Mouse (Mus musculus) liver, embryonic 16.5 days (tissue): ENCODE results near the gene S100pbp. TPM values are rescaled to one million over a fixed set of nuclear protein-coding genes. Genes with fewer than 3 reads are reported as not detected.

Source experiments
- ATAC-seq: fragments of 200-750 bp; cut with Nextera tagmentation; 2 replicates; pipeline ENCODE4 v1.8.0; 2017; ENCODE audit warnings: low read depth, mild to moderate bottlenecking, moderate number of reproducible peaks, moderate library complexity
- H3K27ac ChIP-seq: fragments of 300-500 bp; sonication (generic); 2 replicates; pipeline ENCODE4 v1.5.1; 2014; ENCODE audit warnings: mild to moderate bottlenecking, low read length
- H3K27me3 ChIP-seq: fragments of 300-500 bp; sonication (generic); 2 replicates; pipeline ENCODE4 v1.6.1; 2014; ENCODE audit warnings: low read depth, low read length, mixed read lengths; ENCODE audit not compliant: control insufficient read depth, insufficient read depth
- H3K36me3 ChIP-seq: fragments of 300-500 bp; sonication (generic); 2 replicates; pipeline ENCODE4 v1.6.1; 2014; ENCODE audit warnings: mild to moderate bottlenecking; ENCODE audit not compliant: control insufficient read depth, insufficient read depth
- H3K4me1 ChIP-seq: fragments of 300-500 bp; sonication (generic); 2 replicates; pipeline ENCODE4 v1.6.1; 2014; ENCODE audit warnings: low read depth, low read length, mixed read lengths; ENCODE audit not compliant: control insufficient read depth
- H3K4me2 ChIP-seq: fragments of 300-500 bp; sonication (generic); 2 replicates; pipeline ENCODE4 v1.6.1; 2014; ENCODE audit warnings: low read depth, low read length, mixed read lengths
- H3K4me3 ChIP-seq: fragments of 300-500 bp; sonication (generic); 2 replicates; pipeline ENCODE4 v1.5.1; 2014; ENCODE audit warnings: low read depth, mild to moderate bottlenecking, low read length
- H3K9ac ChIP-seq: fragments of 300-500 bp; sonication (generic); 2 replicates; pipeline ENCODE4 v1.6.1; 2014; ENCODE audit warnings: low read depth, low read length
- H3K9me3 ChIP-seq: fragments of 300-500 bp; sonication (generic); replicated peaks from 2 replicates; pipeline ENCODE4 v1.6.1; 2016; ENCODE audit warnings: low read length; ENCODE audit not compliant: control insufficient read depth
- WGBS: fragments of 180-500 bp; shearing (Covaris S2); extraction: QIAGEN DNeasy Blood & Tissue Kit; methylation state at CpG from one replicate; pipeline ENCODE4 v1.1.7; 2014; ENCODE audit not compliant: insufficient replicate concordance; 5-methylcytosine and 5-hydroxymethylcytosine counted together
- polyA plus RNA-seq: library from polyadenylated mRNA; unstranded; fragments of >200 nt; fragmentation: Nextera tagmentation; extraction: Ambion mirVana; gene quantifications from 2 replicates; pipeline ENCODE4 v1.2.1, GENCODE M21; 2015

Gene S100pbp
- polyA plus RNA-seq, 1 experiment from 2014 or later = 6.1 TPM

- H3K4me2 ChIP-seq = no peak overlapping the region
- 69% methylated on average over 4 of the region's 4 CpGs for WGBS
- no peak overlapping the region for H3K9ac ChIP-seq
- no peaks in the 10 kb centered on the region for H3K27me3 ChIP-seq
- no peaks in the 10 kb centered on the region for H3K9me3 ChIP-seq
- ATAC-seq = no peak
- peaks cover 14% of the 10 kb centered on the region for H3K4me1 ChIP-seq
- no peak overlapping the region for H3K27ac ChIP-seq
- H3K4me3 ChIP-seq = no peak overlapping the region
- peaks cover 7% of the 10 kb centered on the region for H3K36me3 ChIP-seq
These were observed 43.6 kb downstream of the S100pbp start for GRCm38 (mm10) chr4:129145943-129146342.

GRCm38 (mm10) chr4:129145411-129145810, 44.1 kb downstream of the S100pbp start:
- no peaks in the 10 kb centered on the region for H3K27me3 ChIP-seq
- no peak overlapping the region for H3K4me2 ChIP-seq
- H3K27ac ChIP-seq = no peak overlapping the region
- peaks cover 19% of the 10 kb centered on the region for H3K4me1 ChIP-seq
- WGBS = 42% methylated on average over 4 of the region's 4 CpGs
- no peak overlapping the region for H3K9ac ChIP-seq
- peaks cover 4% of the 10 kb centered on the region for H3K36me3 ChIP-seq
- no peaks in the 10 kb centered on the region for H3K9me3 ChIP-seq
- ATAC-seq = no peak
- no peak overlapping the region for H3K4me3 ChIP-seq

- H3K4me3 ChIP-seq = no peak overlapping the region
- H3K4me2 ChIP-seq = no peak overlapping the region
- no peak overlapping the region for H3K27ac ChIP-seq
- no peak overlapping the region for H3K9ac ChIP-seq
- ATAC-seq = no peak
- peaks cover 27% of the 10 kb centered on the region for H3K4me1 ChIP-seq
- no peaks in the 10 kb centered on the region for H3K9me3 ChIP-seq
- 64% methylated on average over 16 of the region's 16 CpGs for WGBS
- H3K36me3 ChIP-seq = peaks cover under 1% of the 10 kb centered on the region; the same call in 1 of the 2 replicates
- no peaks in the 10 kb centered on the region for H3K27me3 ChIP-seq
These were observed 44.8 kb downstream of the S100pbp start for GRCm38 (mm10) chr4:129144401-129145367.

- Histone ChIP-seq H3K36me3 (no peaks in the 10 kb centered on the region), H3K27ac (no peak overlapping the region), H3K9me3 (no peaks in the 10 kb centered on the region), H3K27me3 (peaks cover 2% of the 10 kb centered on the region), H3K4me1 (peaks cover 38% of the 10 kb centered on the region), H3K4me2 (no peak overlapping the region), H3K9ac (no peak overlapping the region), H3K4me3 (no peak overlapping the region)
- no peak for ATAC-seq
- 47% methylated on average over 5 of the region's 5 CpGs for WGBS
These were observed 46.0 kb downstream of the S100pbp start for GRCm38 (mm10) chr4:129143509-129143908.

- H3K9ac ChIP-seq = no peak overlapping the region
- WGBS = 63% methylated on average over 11 of the region's 11 CpGs
- no peak overlapping the region for H3K27ac ChIP-seq
- H3K4me1 ChIP-seq = peaks cover 42% of the 10 kb centered on the region
- no peaks in the 10 kb centered on the region for H3K9me3 ChIP-seq
- no peak for ATAC-seq
- H3K27me3 ChIP-seq = peaks cover 12% of the 10 kb centered on the region
- no peaks in the 10 kb centered on the region for H3K36me3 ChIP-seq
- H3K4me3 ChIP-seq = no peak overlapping the region
- H3K4me2 ChIP-seq = no peak overlapping the region
These were observed 47.0 kb downstream of the S100pbp start for GRCm38 (mm10) chr4:129142439-129143045.

GRCm38 (mm10) chr4:129141560-129142438, 47.7 kb downstream of the S100pbp start:
- Histone ChIP-seq H3K9ac (0 out of 2 replicates have a peak overlapping the region, but pooled peaks have one; percentile 5), H3K9me3 (no peaks in the 10 kb centered on the region), H3K36me3 (no peaks in the 10 kb centered on the region), H3K27ac (peak overlapping the region; percentile 87), H3K4me2 (peak overlapping the region; percentile 40; the same call in 1 of the 2 replicates), H3K27me3 (peaks cover 19% of the 10 kb centered on the region), H3K4me3 (no peak overlapping the region), H3K4me1 (peaks cover 47% of the 10 kb centered on the region)
- peak; percentile 18 for ATAC-seq
- 50% methylated on average over 17 of the region's 17 CpGs for WGBS

- Histone ChIP-seq H3K9me3 (no peaks in the 10 kb centered on the region), H3K27ac (peak overlapping the region; percentile 87), H3K4me2 (peak overlapping the region; percentile 40), H3K4me1 (peaks cover 52% of the 10 kb centered on the region), H3K4me3 (no peak overlapping the region), H3K36me3 (no peaks in the 10 kb centered on the region), H3K9ac (peak overlapping the region; percentile 11; the same call in 1 of the 2 replicates), H3K27me3 (peaks cover 29% of the 10 kb centered on the region)
- WGBS = 20% methylated on average over 4 of the region's 4 CpGs
- peak; percentile 32 for ATAC-seq
These were observed 48.7 kb downstream of the S100pbp start for GRCm38 (mm10) chr4:129140808-129141207.

GRCm38 (mm10) chr4:129139642-129140041, 49.9 kb downstream of the S100pbp start:
- Histone ChIP-seq H3K4me2 (peak overlapping the region; percentile 54), H3K36me3 (no peaks in the 10 kb centered on the region), H3K9me3 (no peaks in the 10 kb centered on the region), H3K27me3 (peaks cover 40% of the 10 kb centered on the region), H3K4me1 (peaks cover 53% of the 10 kb centered on the region), H3K27ac (peak overlapping the region; percentile 87), H3K9ac (peak overlapping the region; percentile 47), H3K4me3 (peak overlapping the region; percentile 14; the same call in 1 of the 2 replicates)
- peak; percentile 94 for ATAC-seq
- WGBS = 31% methylated on average over 5 of the region's 5 CpGs
